Mouse (Mus musculus): ENCODE measurements at regions not wholly inside any gene's neighbourhood (a gene's known extent, or its start where the extent isn't known, plus 50 kb on each side); places are given as distances from the start of the nearest gene placed in this dataset.

GRCm38 (mm10) chr5:119467346-119468085, 203.0 kb upstream of the Tbx3 start:
- Histone ChIP-seq H3K4me1 (ENCODE audit: control insufficient read depth) (no peaks in the 10 kb centered on the region), H3K36me3 (ENCODE audit: control insufficient read depth) (no peaks in the 10 kb centered on the region), H3K27me3 (ENCODE audit: control insufficient read depth) (no peaks in the 10 kb centered on the region), H3K9me3 (ENCODE audit: control insufficient read depth, low read length) (peaks cover 6% of the 10 kb centered on the region; the same call in 1 of the 2 replicates), H3K4me3 (replicated peaks) (no peak overlapping the region)
- TF ChIP-seq GATA1 (IDR thresholded peaks at IDR 0.05; ENCODE audit: low read length) (no peak), TAL1 (IDR thresholded peaks at IDR 0.05; ENCODE audit: low read length) (no peak)

GRCm38 (mm10) chr5:119477926-119478325, 192.5 kb upstream of the Tbx3 start:
- no peaks in the 10 kb centered on the region for H3K4me1 ChIP-seq (ENCODE audit: control insufficient read depth)
- no peak for TF ChIP-seq GATA1 (IDR thresholded peaks at IDR 0.05; ENCODE audit: low read length)
- no peak for TF ChIP-seq TAL1 (IDR thresholded peaks at IDR 0.05; ENCODE audit: low read length)
- H3K36me3 ChIP-seq (ENCODE audit: control insufficient read depth): no peaks in the 10 kb centered on the region
- H3K9me3 ChIP-seq (ENCODE audit: control insufficient read depth, low read length): peaks cover 6% of the 10 kb centered on the region
- H3K27me3 ChIP-seq (ENCODE audit: control insufficient read depth): no peaks in the 10 kb centered on the region
- no peak overlapping the region for H3K4me3 ChIP-seq (replicated peaks)

GRCm38 (mm10) chr5:119478331-119478730, 192.1 kb upstream of the Tbx3 start:
- Histone ChIP-seq H3K9me3 (ENCODE audit: control insufficient read depth, low read length) (peaks cover 6% of the 10 kb centered on the region), H3K27me3 (ENCODE audit: control insufficient read depth) (no peaks in the 10 kb centered on the region), H3K4me1 (ENCODE audit: control insufficient read depth) (no peaks in the 10 kb centered on the region), H3K4me3 (replicated peaks) (no peak overlapping the region), H3K36me3 (ENCODE audit: control insufficient read depth) (no peaks in the 10 kb centered on the region)
- TF ChIP-seq GATA1 (IDR thresholded peaks at IDR 0.05; ENCODE audit: low read length) (no peak), TAL1 (IDR thresholded peaks at IDR 0.05; ENCODE audit: low read length) (no peak)

- no peak for TF ChIP-seq GATA1 (IDR thresholded peaks at IDR 0.05; ENCODE audit: low read length)
- no peak for TF ChIP-seq TAL1 (IDR thresholded peaks at IDR 0.05; ENCODE audit: low read length)
- H3K9me3 ChIP-seq (ENCODE audit: control insufficient read depth, low read length): no peaks in the 10 kb centered on the region
- no peaks in the 10 kb centered on the region for H3K36me3 ChIP-seq (ENCODE audit: control insufficient read depth)
- H3K4me3 ChIP-seq (replicated peaks): no peak overlapping the region
- H3K27me3 ChIP-seq (ENCODE audit: control insufficient read depth): no peaks in the 10 kb centered on the region
- H3K4me1 ChIP-seq (ENCODE audit: control insufficient read depth): peaks cover 8% of the 10 kb centered on the region
Observed at GRCm38 (mm10) chr5:119480191-119481190, 190.0 kb upstream of the Tbx3 start.

- Histone ChIP-seq H3K4me1 (ENCODE audit: control insufficient read depth) (peaks cover 8% of the 10 kb centered on the region), H3K4me3 (replicated peaks) (no peak overlapping the region), H3K9me3 (ENCODE audit: control insufficient read depth, low read length) (no peaks in the 10 kb centered on the region), H3K36me3 (ENCODE audit: control insufficient read depth) (no peaks in the 10 kb centered on the region), H3K27me3 (ENCODE audit: control insufficient read depth) (no peaks in the 10 kb centered on the region)
- no peak for TF ChIP-seq TAL1 (IDR thresholded peaks at IDR 0.05; ENCODE audit: low read length)
- TF ChIP-seq GATA1 (IDR thresholded peaks at IDR 0.05; ENCODE audit: low read length): no peak
Observed at GRCm38 (mm10) chr5:119483706-119484105, 186.8 kb upstream of the Tbx3 start.

- peaks cover 8% of the 10 kb centered on the region for H3K4me1 ChIP-seq (ENCODE audit: control insufficient read depth)
- no peaks in the 10 kb centered on the region for H3K27me3 ChIP-seq (ENCODE audit: control insufficient read depth)
- TF ChIP-seq TAL1 (IDR thresholded peaks at IDR 0.05; ENCODE audit: low read length) (no peak), GATA1 (IDR thresholded peaks at IDR 0.05; ENCODE audit: low read length) (no peak)
- H3K36me3 ChIP-seq (ENCODE audit: control insufficient read depth): no peaks in the 10 kb centered on the region
- H3K9me3 ChIP-seq (ENCODE audit: control insufficient read depth, low read length): no peaks in the 10 kb centered on the region; the same call in 1 of the 2 replicates
- H3K4me3 ChIP-seq (replicated peaks): no peak overlapping the region
Observed at GRCm38 (mm10) chr5:119486196-119486595, 184.3 kb upstream of the Tbx3 start.

GRCm38 (mm10) chr5:119487184-119487583, 183.3 kb upstream of the Tbx3 start:
- Histone ChIP-seq H3K4me1 (ENCODE audit: control insufficient read depth) (peaks cover 8% of the 10 kb centered on the region), H3K4me3 (replicated peaks) (no peak overlapping the region), H3K9me3 (ENCODE audit: control insufficient read depth, low read length) (no peaks in the 10 kb centered on the region; the same call in 1 of the 2 replicates), H3K36me3 (ENCODE audit: control insufficient read depth) (no peaks in the 10 kb centered on the region), H3K27me3 (ENCODE audit: control insufficient read depth) (peaks cover 4% of the 10 kb centered on the region; the same call in 1 of the 2 replicates)
- TF ChIP-seq TAL1 (IDR thresholded peaks at IDR 0.05; ENCODE audit: low read length) (no peak), GATA1 (IDR thresholded peaks at IDR 0.05; ENCODE audit: low read length) (no peak)

GRCm38 (mm10) chr5:119497501-119497900, 173.0 kb upstream of the Tbx3 start:
- Histone ChIP-seq H3K36me3 (ENCODE audit: control insufficient read depth) (no peaks in the 10 kb centered on the region), H3K27me3 (ENCODE audit: control insufficient read depth) (peaks cover 2% of the 10 kb centered on the region; the same call in 1 of the 2 replicates), H3K9me3 (ENCODE audit: control insufficient read depth, low read length) (no peaks in the 10 kb centered on the region), H3K4me1 (ENCODE audit: control insufficient read depth) (peaks cover 26% of the 10 kb centered on the region), H3K4me3 (replicated peaks) (no peak overlapping the region)
- TF ChIP-seq TAL1 (IDR thresholded peaks at IDR 0.05; ENCODE audit: low read length) (no peak), GATA1 (IDR thresholded peaks at IDR 0.05; ENCODE audit: low read length) (no peak)

GRCm38 (mm10) chr5:119498431-119498830, 172.0 kb upstream of the Tbx3 start:
- no peak for TF ChIP-seq GATA1 (IDR thresholded peaks at IDR 0.05; ENCODE audit: low read length)
- no peak for TF ChIP-seq TAL1 (IDR thresholded peaks at IDR 0.05; ENCODE audit: low read length)

More at GRCm38 (mm10) chr5:119498431-119498830, 172.0 kb upstream of the Tbx3 start:
- Histone ChIP-seq H3K9me3 (ENCODE audit: control insufficient read depth, low read length) (no peaks in the 10 kb centered on the region), H3K4me1 (ENCODE audit: control insufficient read depth) (peaks cover 26% of the 10 kb centered on the region), H3K36me3 (ENCODE audit: control insufficient read depth) (no peaks in the 10 kb centered on the region), H3K27me3 (ENCODE audit: control insufficient read depth) (peaks cover 2% of the 10 kb centered on the region; the same call in 1 of the 2 replicates), H3K4me3 (replicated peaks) (no peak overlapping the region)
